Mouse (Mus musculus) lung, embryonic 14.5 days (tissue): ENCODE data around the gene Khdrbs2. TPM values are rescaled to one million over a fixed set of nuclear protein-coding genes. Genes with fewer than 3 reads are reported as not detected.
A peak's percentile ranks its signal among the peaks of the same experiment; 100 is the strongest.

ENCODE experiments used
- ATAC-seq: fragments of 200-750 bp; cut with Nextera tagmentation; 2 replicates; pipeline ENCODE4 v1.8.0; 2017; ENCODE audit warnings: mild to moderate bottlenecking, moderate TSS enrichment, moderate library complexity; ENCODE audit not compliant: insufficient read depth
- DNase-seq: peaks from one replicate; pipeline ENCODE4 v3.0.0-alpha.2; 2015
- H3K27ac ChIP-seq: fragments of 300-500 bp; sonication (generic); 2 replicates; pipeline ENCODE4 v1.5.1; 2014; ENCODE audit warnings: low read depth, mild to moderate bottlenecking, moderate library complexity
- H3K27me3 ChIP-seq: fragments of 300-500 bp; sonication (generic); 2 replicates; pipeline ENCODE4 v1.6.1; 2014; ENCODE audit warnings: low read length, control low read depth; ENCODE audit not compliant: insufficient read depth
- H3K36me3 ChIP-seq: fragments of 300-500 bp; sonication (generic); 2 replicates; pipeline ENCODE4 v1.6.1; 2014; ENCODE audit warnings: control low read depth; ENCODE audit not compliant: insufficient read depth
- H3K4me1 ChIP-seq: fragments of 300-500 bp; sonication (generic); 2 replicates; pipeline ENCODE4 v1.6.1; 2014; ENCODE audit warnings: antibody characterized with exemption, control low read depth; ENCODE audit not compliant: insufficient read depth
- H3K4me2 ChIP-seq: fragments of 300-500 bp; sonication (generic); 2 replicates; pipeline ENCODE4 v1.6.1; 2014; ENCODE audit warnings: mild to moderate bottlenecking
- H3K4me3 ChIP-seq: fragments of 300-500 bp; sonication (generic); 2 replicates; pipeline ENCODE4 v1.5.1; 2014; ENCODE audit warnings: low read depth, low read length
- H3K9ac ChIP-seq: fragments of 300-500 bp; sonication (generic); 2 replicates; pipeline ENCODE4 v1.6.1; 2014
- H3K9me3 ChIP-seq: fragments of 300-500 bp; sonication (generic); 2 replicates; pipeline ENCODE4 v1.6.1; 2016; ENCODE audit warnings: low read depth, low read length, control low read depth
- CTCF ChIP-seq: IDR thresholded peaks from 2 replicates; pipeline ENCODE4 v1.5.1; 2016; ENCODE audit warnings: antibody characterized with exemption, low read depth
- WGBS: fragments of 180-500 bp; shearing (Covaris S2); extraction: QIAGEN DNeasy Blood & Tissue Kit; methylation state at CpG from one replicate; pipeline ENCODE4 v1.1.7; 2014; 5-methylcytosine and 5-hydroxymethylcytosine counted together
- polyA plus RNA-seq: library from polyadenylated mRNA; unstranded; fragments of >200 nt; fragmentation: Nextera tagmentation; extraction: Ambion mirVana; gene quantifications from 2 replicates; pipeline ENCODE4 v1.2.1, GENCODE M21; 2014

The Khdrbs2 gene
- polyA plus RNA-seq, 1 experiment from 2014 or later = 1.0 TPM

- no peak for ATAC-seq
- H3K27ac ChIP-seq = no peak overlapping the region
- H3K4me3 ChIP-seq = no peak overlapping the region
- whole genome bisulfite sequencing = 49% methylated on average over 4 of the region's 4 CpGs
- no peaks in the 10 kb centered on the region for H3K36me3 ChIP-seq
- H3K4me2 ChIP-seq = no peak overlapping the region
- H3K27me3 ChIP-seq = no peaks in the 10 kb centered on the region
- H3K9me3 ChIP-seq = no peaks in the 10 kb centered on the region
- no peak overlapping the region for H3K9ac ChIP-seq
- peak; percentile 20 for DNase-seq
- H3K4me1 ChIP-seq = no peaks in the 10 kb centered on the region
- TF ChIP-seq CTCF = no peak
Measured at GRCm38 (mm10) chr1:32553925-32554324, 381.4 kb downstream of the Khdrbs2 start.

- ATAC-seq = no peak
- Histone ChIP-seq H3K9me3 (no peaks in the 10 kb centered on the region), H3K36me3 (no peaks in the 10 kb centered on the region), H3K4me2 (no peak overlapping the region), H3K4me1 (no peaks in the 10 kb centered on the region), H3K27me3 (no peaks in the 10 kb centered on the region), H3K27ac (no peak overlapping the region), H3K4me3 (no peak overlapping the region), H3K9ac (no peak overlapping the region)
- no peak for TF ChIP-seq CTCF
- no peak for DNase-seq
- WGBS = 93% methylated on average over 2 of the region's 2 CpGs
Measured at GRCm38 (mm10) chr1:32568901-32569300, 396.4 kb downstream of the Khdrbs2 start.

- TF ChIP-seq CTCF = no peak
- Histone ChIP-seq H3K9ac (no peak overlapping the region), H3K36me3 (no peaks in the 10 kb centered on the region), H3K9me3 (no peaks in the 10 kb centered on the region), H3K4me3 (no peak overlapping the region), H3K27ac (no peak overlapping the region), H3K4me2 (no peak overlapping the region), H3K4me1 (no peaks in the 10 kb centered on the region), H3K27me3 (no peaks in the 10 kb centered on the region)
- DNase-seq = no peak
- 81% methylated on average over 1 of the region's 1 CpGs for WGBS
- no peak for ATAC-seq
Measured at GRCm38 (mm10) chr1:32626060-32626459, 453.5 kb downstream of the Khdrbs2 start.

GRCm38 (mm10) chr1:32632415-32633354 is 460.2 kb downstream of the Khdrbs2 start:
- Histone ChIP-seq H3K27me3 (no peaks in the 10 kb centered on the region), H3K36me3 (no peaks in the 10 kb centered on the region), H3K9me3 (no peaks in the 10 kb centered on the region), H3K9ac (no peak overlapping the region), H3K27ac (no peak overlapping the region), H3K4me1 (no peaks in the 10 kb centered on the region), H3K4me2 (no peak overlapping the region), H3K4me3 (no peak overlapping the region)
- no peak for ATAC-seq
- DNase-seq = no peak
- 79% methylated on average over 5 of the region's 5 CpGs for WGBS
- no peak for TF ChIP-seq CTCF

GRCm38 (mm10) chr1:32633404-32633803 is 460.9 kb downstream of the Khdrbs2 start:
- Histone ChIP-seq H3K9me3 (no peaks in the 10 kb centered on the region), H3K4me3 (no peak overlapping the region), H3K4me1 (no peaks in the 10 kb centered on the region), H3K27ac (no peak overlapping the region), H3K4me2 (no peak overlapping the region), H3K9ac (no peak overlapping the region), H3K27me3 (no peaks in the 10 kb centered on the region), H3K36me3 (no peaks in the 10 kb centered on the region)
- DNase-seq (no peak), ATAC-seq (no peak)
- WGBS = 89% methylated on average over 4 of the region's 4 CpGs
- TF ChIP-seq CTCF = no peak

- no peaks in the 10 kb centered on the region for H3K27me3 ChIP-seq
- H3K4me1 ChIP-seq = no peaks in the 10 kb centered on the region
- no peak overlapping the region for H3K4me3 ChIP-seq
- no peaks in the 10 kb centered on the region for H3K9me3 ChIP-seq
- DNase-seq (no peak), ATAC-seq (no peak)
- no peak overlapping the region for H3K9ac ChIP-seq
- H3K36me3 ChIP-seq = no peaks in the 10 kb centered on the region
- 86% methylated on average over 5 of the region's 5 CpGs for WGBS
- TF ChIP-seq CTCF = no peak
- H3K4me2 ChIP-seq = no peak overlapping the region
- H3K27ac ChIP-seq = no peak overlapping the region
Measured at GRCm38 (mm10) chr1:32639118-32639517, 466.6 kb downstream of the Khdrbs2 start.

- no peak for DNase-seq
- Histone ChIP-seq H3K27ac (no peak overlapping the region), H3K4me1 (no peaks in the 10 kb centered on the region), H3K36me3 (no peaks in the 10 kb centered on the region), H3K4me2 (no peak overlapping the region), H3K9ac (no peak overlapping the region), H3K4me3 (no peak overlapping the region), H3K27me3 (no peaks in the 10 kb centered on the region), H3K9me3 (no peaks in the 10 kb centered on the region)
- 78% methylated on average over 3 of the region's 3 CpGs for WGBS
- no peak for ATAC-seq
- TF ChIP-seq CTCF = no peak
Measured at GRCm38 (mm10) chr1:32649647-32650209, 477.2 kb downstream of the Khdrbs2 start.
